Mouse (Mus musculus) myocyte (in vitro differentiated cells): ENCODE results near the gene Ank3. TPM values are rescaled to one million over a fixed set of nuclear protein-coding genes. Genes with fewer than 3 reads are reported as not detected.
"Not testable (repeated sequence)": the region's sequence is repeated elsewhere in the genome, so short reads cannot be mapped to it uniquely, and the experiment has no call there.

Experiments used
- H3K27me3 ChIP-seq: one replicate; pipeline ENCODE4 v1.6.1; 2011; ENCODE audit not compliant: control insufficient read depth, insufficient read depth, insufficient read length
- H3K36me3 ChIP-seq: one replicate; pipeline ENCODE4 v1.6.1; 2011; ENCODE audit not compliant: control insufficient read depth, insufficient read depth
- H3K4me2 ChIP-seq: one replicate; pipeline ENCODE4 v1.6.1; 2011; ENCODE audit warnings: low read depth, control low read depth
- H3K4me3 ChIP-seq: one replicate; pipeline ENCODE4 v1.5.1; 2011; ENCODE audit warnings: mild to moderate bottlenecking, control low read depth, moderate library complexity
- H3K79me2 ChIP-seq: one replicate; pipeline ENCODE4 v1.6.1; 2011; ENCODE audit not compliant: control insufficient read depth, insufficient read depth
- H3ac ChIP-seq: one replicate; pipeline ENCODE4 v1.6.1; 2011; ENCODE audit not compliant: control insufficient read depth, insufficient read length
- CEBPB ChIP-seq: IDR thresholded peaks from 2 replicates; pipeline ENCODE4 v1.6.1; 2011; ENCODE audit warnings: mild to moderate bottlenecking, moderate library complexity; ENCODE audit not compliant: poor library complexity, insufficient read depth, severe bottlenecking
- E2F4 ChIP-seq: IDR thresholded peaks from one replicate; pipeline ENCODE4 v1.6.1; 2011; ENCODE audit warnings: mild to moderate bottlenecking, control low read depth, moderate library complexity; ENCODE audit not compliant: insufficient read depth
- MAX ChIP-seq: IDR thresholded peaks from one replicate; pipeline ENCODE4 v1.6.1; 2011; ENCODE audit warnings: low read depth, mild to moderate bottlenecking, control low read depth
- MYOD1 ChIP-seq, 3 experiments: IDR thresholded peaks; one replicate each; pipeline ENCODE4 v1.6.1; 2011; ENCODE audit warnings: control low read depth in 2 of 3, low read depth in 2 of 3, mild to moderate bottlenecking in 2 of 3, moderate library complexity in 1 of 3; ENCODE audit not compliant: insufficient read length in 2 of 3, control insufficient read depth in 1 of 3
- MYOG ChIP-seq, 3 experiments: IDR thresholded peaks; one replicate each; pipeline ENCODE4 v1.6.1; 2011; ENCODE audit warnings: control low read depth in 2 of 3, low read depth in 2 of 3, mild to moderate bottlenecking in 2 of 3; ENCODE audit not compliant: insufficient read length in 2 of 3, control insufficient read depth in 1 of 3, insufficient read depth in 1 of 3
- POLR2A ChIP-seq: IDR thresholded peaks from one replicate; pipeline ENCODE4 v1.6.1; 2011; ENCODE audit warnings: low read depth, mild to moderate bottlenecking, control low read depth, moderate library complexity; ENCODE audit not compliant: insufficient read length
- POLR2AphosphoS2 ChIP-seq: IDR thresholded peaks from one replicate; pipeline ENCODE4 v1.6.1; 2011; ENCODE audit warnings: low read depth, control low read depth; ENCODE audit not compliant: insufficient read length
- REST ChIP-seq: IDR thresholded peaks from one replicate; pipeline ENCODE4 v1.6.1; 2011; ENCODE audit warnings: mild to moderate bottlenecking, control low read depth, moderate library complexity; ENCODE audit not compliant: insufficient read depth, insufficient read length
- SRF ChIP-seq: IDR thresholded peaks from one replicate; pipeline ENCODE4 v1.6.1; 2011; ENCODE audit warnings: low read depth; ENCODE audit not compliant: control insufficient read depth, insufficient read length
- TCF12 ChIP-seq: IDR thresholded peaks from one replicate; pipeline ENCODE4 v1.6.1; 2011; ENCODE audit warnings: mild to moderate bottlenecking, control low read depth; ENCODE audit not compliant: poor library complexity, insufficient read depth, severe bottlenecking
- TCF3 ChIP-seq: IDR thresholded peaks from one replicate; pipeline ENCODE4 v1.6.1; 2011; ENCODE audit warnings: low read depth, control low read depth; ENCODE audit not compliant: insufficient read length
- USF1 ChIP-seq: IDR thresholded peaks from one replicate; pipeline ENCODE4 v1.6.1; 2011; ENCODE audit warnings: low read depth, mild to moderate bottlenecking, control low read depth, moderate library complexity
- polyA plus RNA-seq: library from polyadenylated mRNA; unstranded; fragments of >200 nt; fragmentation: generic; extraction: Trizol; gene quantifications from one replicate; pipeline ENCODE4 v1.2.1, GENCODE M21; 2012; ENCODE audit warnings: missing spikeins

Ank3 gene
- polyA plus RNA-seq: 5.5 TPM

DNA sequence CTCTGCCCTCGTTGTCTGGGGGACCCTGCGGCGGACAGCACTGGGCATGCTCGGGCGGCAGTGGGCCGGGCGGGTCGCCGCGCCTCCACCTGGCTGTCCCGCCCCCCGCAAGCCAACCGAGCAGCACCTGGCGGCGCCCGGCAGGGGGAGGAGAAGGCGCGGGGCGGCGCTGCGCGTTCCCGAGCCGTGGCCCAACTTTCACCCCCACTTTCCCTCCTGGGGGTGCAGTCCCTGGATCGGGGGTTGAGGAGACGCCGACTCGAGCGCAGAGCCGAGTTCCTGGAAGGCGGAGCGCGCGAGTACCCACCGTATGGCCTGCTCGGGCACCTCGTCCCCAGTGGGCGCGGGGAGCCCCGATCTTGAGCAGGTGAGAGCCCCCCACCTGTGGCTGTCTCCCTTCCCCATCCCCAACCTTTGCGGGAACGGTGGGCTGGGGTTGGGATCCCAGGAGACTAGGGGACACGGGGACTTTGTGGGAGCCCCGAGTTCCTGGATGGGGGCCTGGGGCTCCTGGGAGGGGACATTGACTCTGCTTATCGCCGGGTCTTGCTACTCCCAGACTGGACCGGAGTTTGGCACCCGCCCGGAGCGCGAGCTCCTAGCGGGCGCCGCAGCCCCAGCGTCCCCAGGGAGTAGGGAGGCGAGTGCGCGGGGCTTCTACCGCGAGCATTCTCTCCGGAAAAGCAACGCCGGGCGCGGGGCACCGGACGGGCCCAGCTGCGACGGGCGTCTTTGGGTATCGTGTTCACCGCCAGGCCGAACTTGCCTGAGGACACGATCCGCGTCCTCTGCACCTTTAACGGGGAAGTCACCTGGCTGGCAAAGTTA lies at the start of gene Ank3:
Gene Ank3 (plus strand): TSS at position 11 of the 828 bp plus-strand sequence.
- Histone ChIP-seq H3K27me3 (peaks cover 21% of the 10 kb centered on the region), H3K36me3 (no peaks in the 10 kb centered on the region), H3K4me3 (no peak within 1 kb of the TSS), H3K79me2 (no peaks in the 10 kb centered on the region), H3ac (no peak within 1 kb of the TSS), H3K4me2 (peak within 1 kb of the TSS; percentile 77)
- TF ChIP-seq MAX (no peak), MYOD1 (IDR thresholded peaks at IDR 0.05; ENCODE audit: control insufficient read depth in 1 of 3, insufficient read length in 2 of 3, low read depth in 2 of 3) (peak in 1 of 3 experiments; percentile 28)

DNA sequence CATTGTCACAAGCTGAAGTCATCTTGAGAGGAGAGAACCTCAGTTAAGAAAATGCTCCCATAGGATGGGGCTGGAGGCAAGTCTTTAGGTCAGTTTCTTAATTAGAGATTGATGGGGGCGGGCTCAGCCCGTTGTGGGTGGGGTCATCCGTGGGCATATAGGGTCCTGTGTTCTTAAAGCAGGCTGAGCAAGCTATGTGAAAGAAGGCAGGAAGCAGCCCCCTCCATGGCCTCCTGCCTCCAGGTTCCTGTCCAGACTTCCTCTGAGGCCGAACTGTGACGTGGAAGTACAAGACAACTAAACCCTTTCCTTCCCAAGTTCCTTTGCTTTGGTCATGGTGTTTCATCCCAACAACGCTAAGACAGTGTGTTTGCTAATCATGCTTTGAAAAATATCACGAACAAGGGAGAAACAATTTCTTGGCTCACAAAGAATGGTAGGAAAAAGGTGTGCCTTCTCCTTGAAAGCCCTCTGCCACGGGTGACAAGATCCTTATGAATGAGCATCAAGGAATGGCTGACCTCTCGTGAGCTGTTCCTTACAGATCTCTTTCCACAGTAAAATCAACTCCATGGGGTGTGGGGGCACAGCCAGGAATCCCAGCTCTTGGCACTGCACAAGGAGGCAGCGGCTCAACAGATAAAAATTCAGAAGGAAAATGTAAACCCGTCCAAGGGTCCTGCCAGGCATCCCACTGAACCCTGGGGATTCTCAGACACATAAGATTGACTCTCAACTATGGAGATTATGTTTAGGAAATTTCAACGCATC lies 47.3 kb upstream of the Ank3 start:
- Histone ChIP-seq H3K4me2 (peak overlapping the region; percentile 91), H3K4me3 (peak overlapping the region; percentile 88), H3ac (peak overlapping the region; percentile 26), H3K79me2 (peaks cover 64% of the 10 kb centered on the region), H3K36me3 (peaks cover 19% of the 10 kb centered on the region), H3K27me3 (no peaks in the 10 kb centered on the region)
- TF ChIP-seq USF1 (no peak), MYOG (IDR thresholded peaks at IDR 0.05; ENCODE audit: control insufficient read depth in 1 of 3, insufficient read depth in 1 of 3, insufficient read length in 2 of 3, low read depth in 2 of 3) (no peak), SRF (no peak), MAX (no peak), REST (no peak), POLR2A (peak; percentile 38)

- Histone ChIP-seq H3ac (peak overlapping the region; percentile 26), H3K36me3 (peaks cover 15% of the 10 kb centered on the region), H3K4me3 (peak overlapping the region; percentile 88), H3K27me3 (no peaks in the 10 kb centered on the region), H3K79me2 (peaks cover 58% of the 10 kb centered on the region), H3K4me2 (peak overlapping the region; percentile 91)
- TF ChIP-seq TCF3 (no peak), CEBPB (no peak), MYOG (IDR thresholded peaks at IDR 0.05; ENCODE audit: control insufficient read depth in 1 of 3, insufficient read depth in 1 of 3, insufficient read length in 2 of 3, low read depth in 2 of 3) (no peak), POLR2AphosphoS2 (no peak), E2F4 (no peak), USF1 (no peak)
These were observed 46.7 kb upstream of the Ank3 start for GRCm38 (mm10) chr10:69351842-69352211.

DNA sequence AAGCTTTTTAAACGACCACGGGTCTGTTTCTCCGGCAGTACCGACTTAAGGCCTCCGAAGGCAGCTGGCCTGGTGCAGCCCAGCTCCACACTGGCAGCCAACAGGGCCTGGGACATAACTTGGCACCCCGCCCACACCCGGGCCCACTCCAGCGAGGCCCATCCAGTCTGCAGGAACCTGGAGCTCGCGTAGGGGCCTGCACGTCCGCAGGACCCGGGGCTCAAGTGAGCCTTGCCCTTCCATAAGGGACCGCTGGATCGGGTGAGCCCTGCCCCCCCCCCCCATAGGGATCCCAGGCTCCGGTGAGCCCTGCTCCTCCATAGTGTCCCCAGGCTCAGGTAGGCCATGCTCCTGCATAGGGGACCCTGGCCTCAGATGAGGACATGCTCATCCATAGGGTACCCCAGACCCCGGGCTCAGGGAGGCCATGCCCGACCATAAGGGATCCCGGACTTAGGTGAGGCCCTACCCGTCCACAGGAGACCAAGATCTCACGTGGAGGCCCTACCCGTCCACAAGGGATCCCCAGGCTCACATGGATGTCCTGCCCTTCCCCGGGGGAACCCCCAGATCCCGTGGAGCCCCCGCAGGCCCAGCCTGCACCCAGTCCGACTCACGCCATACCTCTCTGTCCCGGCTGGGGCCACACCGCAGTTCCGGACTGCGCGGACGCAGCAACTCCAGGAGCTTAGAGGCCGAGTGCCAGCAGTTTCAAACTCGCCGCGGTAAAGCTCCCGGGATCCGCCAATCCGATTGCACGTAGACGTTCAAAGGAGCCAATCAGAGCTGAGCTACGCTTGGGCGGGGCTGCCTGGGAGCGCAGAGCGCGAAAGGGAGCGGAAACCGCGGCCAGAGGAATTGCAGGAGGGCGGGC lies 46.1 kb upstream of the Ank3 start, which contains the start of gene Cdk1:
Gene Cdk1 (minus strand): TSS at position 727 of the 874 bp plus-strand sequence.
- Histone ChIP-seq H3ac (peak within 1 kb of the TSS; percentile 26), H3K4me2 (peak within 1 kb of the TSS; percentile 91), H3K4me3 (peak within 1 kb of the TSS; percentile 88), H3K36me3 (peaks cover 12% of the 10 kb centered on the region), H3K79me2 (peaks cover 52% of the 10 kb centered on the region), H3K27me3 (no peaks in the 10 kb centered on the region)
- TF ChIP-seq CEBPB (no peak), POLR2A (peak; percentile 85), TCF12 (no peak), MYOG (IDR thresholded peaks at IDR 0.05; ENCODE audit: control insufficient read depth in 1 of 3, insufficient read depth in 1 of 3, insufficient read length in 2 of 3, low read depth in 2 of 3) (peak in 1 of 3 experiments; percentile 2), SRF (no peak), E2F4 (peak; percentile 94), POLR2AphosphoS2 (peak; percentile 82)

DNA sequence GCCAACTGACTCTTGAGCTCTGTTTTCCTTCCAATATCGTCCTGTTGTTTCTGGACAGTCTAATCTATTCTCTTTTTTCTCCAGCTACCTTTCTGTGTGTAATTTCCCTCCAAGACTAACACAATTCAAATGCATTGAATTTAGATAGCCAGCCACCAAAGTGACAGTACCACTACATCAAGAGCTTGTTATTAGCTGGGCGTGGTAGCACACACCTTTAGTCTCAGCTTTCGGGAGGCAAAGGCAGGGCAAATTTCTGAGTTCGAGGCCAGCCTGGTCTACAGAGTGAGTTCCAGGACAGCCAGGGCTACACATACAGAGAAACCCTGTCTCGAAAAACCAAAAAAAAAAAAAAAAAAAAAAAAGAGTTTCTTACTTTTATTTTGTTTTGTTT lies 45.5 kb upstream of the Ank3 start:
- Histone ChIP-seq H3K79me2 (peaks cover 45% of the 10 kb centered on the region), H3ac (peak overlapping the region; percentile 26), H3K4me2 (peak overlapping the region; percentile 91), H3K4me3 (peak overlapping the region; percentile 88)
- H3K36me3 ChIP-seq, H3K27me3 ChIP-seq: not testable (repeated sequence)
